Mouse (Mus musculus) left cerebral cortex, postnatal 10 days (tissue): ENCODE data around the gene Nmnat1. TPM values are rescaled to one million over a fixed set of nuclear protein-coding genes. Genes with fewer than 3 reads are reported as not detected.
"Not testable (repeated sequence)": the region's sequence is repeated elsewhere in the genome, so short reads cannot be mapped to it uniquely, and the experiment has no call there.

Source experiments
- DNase-seq, 2 experiments: peaks; one replicate each; pipeline ENCODE4 v3.0.0; 2021 to 2022; ENCODE audit warnings: low spot score in 2 of 2, mixed read lengths in 1 of 2; ENCODE audit errors: extremely low spot score in 1 of 2
- intact Hi-C: fragments of 180-260 bp; cut with DNase I; formaldehyde crosslinking; loops from one replicate; pipeline ENCODE4 v1.15.1; 2025
- total RNA-seq, 2 experiments: library from RNA; stranded (reverse); gene quantifications; 2 replicates each; pipeline ENCODE4 v1.2.3; 2021

Nmnat1 gene
- total RNA-seq, 2 experiments from 2014 or later = 6.1 to 7.7 TPM

DNA sequence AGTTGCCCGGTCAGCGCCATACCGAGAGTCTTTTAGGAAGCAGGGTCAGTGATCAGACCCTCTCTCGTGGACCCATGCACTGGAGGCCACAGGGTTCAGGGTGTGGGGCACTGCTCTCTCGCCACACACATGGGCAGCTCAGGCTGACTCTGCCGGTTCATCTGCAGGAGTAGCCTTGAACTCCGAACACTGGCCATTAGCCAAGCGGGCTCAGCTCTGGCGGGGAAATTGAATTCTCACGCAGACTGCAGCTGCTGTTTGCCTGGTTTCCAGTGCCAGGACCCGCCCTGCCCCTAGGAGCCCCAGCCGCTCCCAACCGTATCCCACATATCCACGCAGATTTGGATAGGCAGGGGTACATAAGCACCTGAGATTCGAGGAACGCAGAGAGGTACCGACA, 30.7 kb downstream of the Nmnat1 start:
- intact Hi-C loops = no loop called here
- peak in 1 of 2 experiments; percentile 39 for DNase-seq

DNA sequence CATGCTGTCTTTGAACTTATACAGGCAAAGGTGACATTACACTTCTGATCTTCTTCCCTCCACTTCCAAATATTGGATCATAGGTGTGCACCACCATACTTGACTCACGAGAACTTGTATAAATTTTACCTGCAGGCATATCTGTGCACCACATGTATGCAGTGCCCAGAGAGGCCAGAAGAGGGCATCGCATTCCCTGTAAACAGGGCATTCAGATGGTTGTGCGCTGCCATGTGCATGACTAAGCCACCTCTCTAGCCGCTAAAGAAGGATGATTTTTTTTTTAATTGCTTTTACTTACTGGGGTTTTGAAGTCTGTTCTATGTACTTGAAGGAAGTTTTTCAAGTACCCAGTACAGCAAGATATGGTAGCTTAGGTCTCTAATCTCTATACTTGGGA, 31.3 kb downstream of the Nmnat1 start:
- intact Hi-C loops = no loop called here
- peak in 1 of 2 experiments; percentile 38 for DNase-seq

DNA sequence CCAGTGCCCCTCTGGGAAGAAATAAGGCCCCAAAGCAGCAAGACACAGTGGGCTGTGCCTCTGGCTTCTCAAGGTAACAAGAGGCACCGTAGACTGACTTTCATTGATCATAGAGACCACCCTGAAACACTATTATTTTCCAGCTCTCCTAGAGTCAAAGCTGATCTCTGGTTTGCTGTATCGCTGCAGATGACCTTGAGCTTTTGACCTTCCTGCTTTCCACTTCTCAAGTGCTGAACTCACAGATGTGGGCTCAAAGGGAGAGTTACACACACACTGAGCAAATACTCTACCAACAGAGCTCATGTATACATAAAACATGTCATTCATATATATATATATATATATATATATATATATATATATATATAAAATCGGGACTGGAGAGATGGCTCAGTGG, 34.4 kb downstream of the Nmnat1 start:
- intact Hi-C loops = no loop called here
- DNase-seq = no peak

DNA sequence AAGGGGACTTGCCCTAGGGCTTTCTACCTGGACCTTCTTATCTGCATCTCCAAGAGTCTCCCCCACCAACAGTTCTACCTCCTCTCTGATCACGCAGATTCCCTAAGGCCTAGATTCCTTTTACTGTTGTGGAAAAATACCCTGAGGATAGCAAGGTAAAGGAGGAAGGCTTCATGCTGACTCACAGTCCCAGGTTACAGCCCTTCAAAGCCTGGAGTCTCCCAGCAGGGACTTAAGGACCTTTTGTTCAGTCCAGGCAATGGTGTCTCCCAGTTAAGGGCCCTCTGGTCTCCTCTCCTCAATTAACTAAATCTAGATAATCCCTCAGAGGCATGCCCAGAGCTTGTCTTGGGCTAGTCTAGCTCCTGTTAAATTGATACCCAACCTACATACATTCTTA, 38.7 kb downstream of the Nmnat1 start:
- intact Hi-C loops = no loop called here

DNA sequence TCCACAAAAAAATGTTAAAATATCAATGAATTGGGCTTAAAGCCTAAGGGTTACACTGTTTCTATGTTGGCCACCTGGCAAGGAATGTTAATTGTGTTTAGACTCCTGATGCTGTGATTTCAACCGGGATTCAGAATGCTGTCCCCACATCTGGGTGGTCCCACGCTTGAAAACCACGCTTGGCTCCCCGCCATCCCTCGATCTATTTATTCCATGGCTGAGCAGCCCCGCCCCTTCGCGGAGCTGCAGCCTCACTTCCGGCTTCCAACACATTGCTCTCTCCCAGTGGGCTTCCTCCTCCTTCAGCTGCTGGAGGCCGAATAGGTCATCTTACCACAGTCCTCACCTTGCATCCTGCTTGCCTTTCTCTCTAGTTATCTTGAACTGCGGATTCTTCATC, 39.1 kb downstream of the Nmnat1 start:
- intact Hi-C loops = no loop called here
- DNase-seq = peak; percentile 38 to 85

More for the DNA sequence above, 38.7 kb downstream of the Nmnat1 start:
- no peak for DNase-seq

DNA sequence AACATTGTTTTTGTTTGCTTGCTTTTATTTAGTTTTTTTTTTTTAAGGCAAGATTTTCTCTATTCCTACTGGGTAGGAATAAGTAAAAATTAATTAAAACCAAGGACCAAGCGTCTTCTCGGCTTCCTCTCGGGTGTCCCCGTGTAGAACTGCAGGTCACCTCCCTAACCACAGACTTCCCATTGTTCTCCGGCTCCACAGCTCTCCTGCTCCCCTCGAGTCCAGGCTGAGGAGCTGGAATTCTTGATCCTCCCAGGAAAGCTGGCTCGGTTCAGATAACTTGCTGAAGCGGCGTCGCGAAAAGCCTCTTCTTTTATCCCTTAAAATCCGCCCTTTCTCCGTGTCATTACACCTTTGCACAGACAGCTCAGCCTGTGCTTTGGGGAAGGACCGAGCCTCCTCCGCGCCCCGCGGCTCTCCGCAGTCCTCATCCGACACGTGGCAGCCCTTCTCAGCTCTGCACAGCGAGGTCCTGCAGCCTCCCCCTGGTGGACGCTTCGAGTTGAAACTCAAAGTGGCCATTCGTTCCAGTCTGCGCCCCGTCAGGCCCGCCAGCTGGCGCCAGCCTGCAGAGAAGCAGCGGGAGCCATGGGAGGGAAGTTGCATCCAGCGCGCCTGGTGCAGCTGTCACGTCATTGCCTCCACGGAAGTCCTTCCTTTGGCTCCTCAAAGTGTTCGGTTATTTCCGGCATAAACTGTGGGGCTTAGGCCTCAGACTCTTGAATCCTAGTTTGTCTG, 39.9 kb downstream of the Nmnat1 start:
- peak; percentile 84 to 94 for DNase-seq
- intact Hi-C loops = no loop called here

DNA sequence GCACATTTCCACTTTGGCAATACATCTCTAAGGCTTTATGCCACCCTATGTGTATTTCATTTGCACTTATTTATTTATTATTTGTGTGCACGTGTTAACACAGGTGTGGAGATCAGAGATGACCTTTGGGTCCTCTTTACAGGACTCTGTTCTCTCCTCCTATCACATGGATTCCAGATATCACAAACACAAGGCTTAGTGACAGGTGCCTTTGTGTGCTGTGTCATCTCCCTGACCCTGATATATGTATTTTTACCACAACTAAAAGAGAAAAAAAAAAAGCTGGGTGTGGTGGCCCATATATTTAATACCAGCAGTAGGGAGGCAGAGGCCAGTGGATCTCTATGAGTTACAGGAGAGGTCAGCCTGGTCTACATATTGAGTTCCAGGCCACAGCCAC, 40.5 kb downstream of the Nmnat1 start:
- DNase-seq = no peak
- intact Hi-C loops = no loop called here

DNA sequence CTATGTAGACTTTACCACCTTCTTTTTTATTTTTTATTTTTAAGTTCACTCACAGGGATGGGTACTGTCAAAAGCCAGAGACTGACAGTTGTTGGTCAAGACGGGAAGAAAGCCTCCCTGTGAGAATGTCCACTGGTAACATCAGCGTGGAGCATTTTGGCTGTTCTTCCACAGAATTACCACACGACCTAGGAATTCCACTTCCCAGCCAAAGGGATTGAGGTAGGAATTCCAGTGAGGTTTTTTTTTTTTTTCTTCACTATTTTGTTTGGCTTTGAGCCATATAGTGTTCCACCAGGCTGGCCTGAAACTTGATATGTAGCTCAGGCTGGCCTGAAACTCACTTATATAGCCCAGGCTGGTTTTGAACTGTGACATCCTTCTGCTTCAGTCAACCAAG, 42.6 kb downstream of the Nmnat1 start:
- no peak for DNase-seq

DNA sequence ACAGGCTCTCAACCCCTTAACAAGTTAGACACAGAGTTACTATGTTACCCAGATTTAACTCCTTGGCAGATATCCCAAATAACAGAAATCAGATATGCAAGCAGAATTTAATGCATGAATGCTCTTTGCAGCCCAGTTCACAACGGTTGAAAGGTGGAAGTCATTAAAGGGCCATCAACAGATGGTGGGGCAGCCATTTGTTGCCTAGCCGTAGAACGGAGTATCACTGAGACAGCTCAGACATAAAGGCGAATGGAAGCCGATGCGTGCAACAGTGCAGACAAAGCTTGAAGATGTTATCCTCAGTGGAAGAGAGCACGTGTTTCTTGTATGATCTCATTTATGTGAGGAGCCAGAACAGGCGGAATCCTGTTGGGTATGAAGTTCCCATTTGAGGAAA, 44.4 kb downstream of the Nmnat1 start:
- intact Hi-C loops = no loop called here
- no peak for DNase-seq

More for the DNA sequence above, 42.6 kb downstream of the Nmnat1 start:
- intact Hi-C loops = no loop called here

DNA sequence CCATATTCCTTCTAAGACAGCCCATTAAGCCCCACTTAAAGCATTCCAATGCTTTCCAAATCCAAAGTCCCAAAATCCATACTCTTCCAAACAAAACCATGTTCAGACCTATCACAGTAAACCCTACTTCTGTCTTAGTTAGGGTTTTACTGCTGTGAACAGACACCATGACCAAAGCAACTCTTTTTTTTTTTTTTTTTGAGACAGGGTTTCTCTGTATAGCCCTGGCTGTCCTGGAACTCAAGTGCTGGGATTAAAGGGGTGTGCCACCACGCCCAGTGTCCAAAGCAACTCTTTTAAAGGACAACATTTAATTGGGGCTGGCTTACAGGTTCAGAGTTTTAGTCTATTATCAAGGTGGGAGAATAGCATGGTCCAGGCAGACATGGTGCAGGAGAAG, 53.1 kb downstream of the Nmnat1 start:
- intact Hi-C loops, DNase-seq: not testable (repeated sequence)

DNA sequence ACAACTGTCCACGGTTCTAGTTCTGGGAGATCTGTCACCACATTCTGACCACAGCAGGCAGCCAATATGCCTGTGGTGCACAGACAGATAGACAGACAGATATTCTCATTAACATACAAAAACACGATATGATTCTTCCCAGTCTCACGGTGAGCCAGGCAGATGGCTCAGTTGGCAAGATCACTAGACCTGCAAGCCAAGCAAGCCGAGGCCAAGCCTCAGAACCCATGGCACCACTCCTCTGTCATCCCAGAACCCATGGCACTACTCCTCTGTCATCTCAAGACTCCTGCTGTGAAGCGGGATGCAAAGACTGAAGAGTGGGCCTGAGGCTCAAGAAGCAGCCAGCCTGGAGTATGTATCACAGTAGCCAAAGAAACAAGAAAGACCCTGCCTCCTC, 55.4 kb downstream of the Nmnat1 start:
- DNase-seq = no peak
- intact Hi-C loops = no loop called here

DNA sequence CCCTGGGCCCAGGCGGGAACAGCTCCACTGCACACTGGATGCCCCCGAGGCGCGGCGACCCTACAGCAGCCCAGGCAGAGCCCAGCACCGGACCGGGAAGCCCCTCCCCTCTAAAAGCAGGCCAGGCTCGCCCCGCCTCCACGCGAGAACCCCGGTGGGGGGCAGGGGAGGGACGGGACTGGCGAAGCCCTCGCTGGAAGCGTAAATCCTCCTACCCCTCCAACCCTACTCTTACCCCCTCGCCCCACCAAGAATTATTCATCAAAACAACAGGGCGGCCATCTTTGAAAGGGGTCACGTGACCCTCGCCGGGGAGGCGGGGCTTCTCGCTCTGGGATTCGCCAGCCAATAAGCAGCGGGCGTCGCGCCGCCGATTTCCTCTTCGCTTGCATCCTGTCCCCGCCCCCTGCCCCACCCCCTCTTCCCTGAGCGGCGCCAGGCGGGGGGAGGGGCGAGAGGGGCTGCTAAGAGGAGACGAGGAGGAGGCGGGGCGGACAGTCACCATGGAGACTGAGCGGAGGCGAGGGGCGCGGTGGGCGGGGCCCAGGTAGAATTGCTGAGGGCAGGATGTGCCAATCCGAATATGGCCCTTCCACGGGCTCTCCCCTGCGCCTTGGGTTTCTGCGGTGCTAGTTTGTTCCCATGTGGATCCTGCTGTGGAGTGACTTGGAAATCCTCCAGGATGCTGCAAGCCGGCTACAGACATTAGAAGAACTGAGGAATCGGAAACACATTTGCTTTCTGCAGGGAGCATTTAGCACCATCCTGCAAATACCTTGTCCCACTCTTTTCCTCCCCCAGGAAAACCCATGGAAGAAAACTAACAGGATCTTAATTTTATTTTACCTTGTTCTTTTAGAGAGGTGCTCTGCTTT, 58.4 kb downstream of the Nmnat1 start, which contains the start of gene Ube4b:
Gene Ube4b, minus strand, starts transcription at position 425 of the 875 bp plus-strand sequence.
- intact Hi-C loops = no loop called here
- peak; percentile 97 to 99 for DNase-seq

DNA sequence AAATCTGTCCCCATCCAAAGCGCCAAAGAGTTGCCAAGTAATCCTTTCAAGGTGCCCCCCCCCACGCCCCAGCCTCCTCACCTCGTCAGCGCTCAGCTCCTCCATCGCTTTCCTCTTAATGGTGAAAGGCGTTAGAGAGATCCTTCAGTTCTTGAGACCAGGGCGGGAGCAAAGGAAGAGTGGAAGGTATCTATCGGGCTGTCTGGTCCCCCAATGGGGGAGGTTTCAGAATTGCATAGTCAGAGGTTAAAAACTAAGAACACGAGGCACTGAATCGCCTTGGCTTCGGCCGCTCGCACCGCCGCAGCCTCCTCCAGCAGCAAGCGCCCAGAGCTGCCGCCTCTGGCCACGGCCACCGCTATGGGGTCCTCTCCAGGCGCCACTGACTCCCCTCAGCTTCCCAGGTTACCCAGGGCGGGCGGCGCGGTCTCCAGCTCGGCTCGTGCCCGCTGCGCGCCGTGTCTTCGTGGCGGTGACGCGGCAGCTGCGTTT, 59.2 kb downstream of the Nmnat1 start:
- peak; percentile 28 to 51 for DNase-seq
- intact Hi-C loops = no loop called here

DNA sequence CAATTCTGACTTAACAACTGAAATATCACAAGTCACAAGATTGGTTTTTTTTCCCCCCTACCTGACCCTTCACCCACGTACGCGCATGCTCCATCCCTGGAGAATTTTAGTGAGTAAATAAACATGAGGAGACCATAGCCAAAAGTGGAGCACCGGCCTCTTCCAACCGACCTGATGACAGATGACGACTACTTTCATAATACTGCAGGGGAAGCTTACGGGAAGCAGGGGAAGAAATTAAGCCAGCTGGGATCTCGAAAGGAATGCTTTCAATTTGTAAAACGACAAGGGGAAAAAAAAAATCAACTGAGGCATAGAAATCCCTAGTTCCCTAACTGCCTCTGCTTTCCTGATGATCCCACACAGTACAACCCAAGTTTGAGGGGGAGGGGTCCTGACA, 60.2 kb downstream of the Nmnat1 start:
- intact Hi-C loops = no loop called here
- no peak for DNase-seq

DNA sequence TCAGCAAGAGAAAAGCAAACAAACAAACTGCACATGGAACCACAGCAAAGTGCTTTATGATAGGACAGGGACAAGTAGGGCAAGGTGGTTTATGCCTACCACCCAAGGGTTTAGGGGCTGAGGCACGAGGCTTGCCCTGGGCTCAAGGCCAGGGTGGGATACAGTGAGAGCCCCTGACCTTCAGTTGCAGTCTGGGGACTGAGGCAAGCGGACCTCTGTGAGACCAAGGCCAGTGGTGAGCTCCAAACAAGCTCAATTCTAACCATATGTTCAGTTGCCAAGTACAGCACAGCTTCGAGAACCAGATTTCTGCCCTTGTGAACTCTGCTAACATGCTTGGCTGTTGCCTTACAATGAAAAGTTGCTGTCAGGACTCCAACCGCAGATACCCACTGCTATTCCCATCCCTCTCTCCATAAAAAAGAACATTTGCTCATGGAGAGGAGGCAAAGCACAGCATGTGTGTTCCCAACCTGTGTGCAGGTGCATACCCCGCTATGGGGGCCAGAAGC, 67.1 kb downstream of the Nmnat1 start:
- intact Hi-C loops = no loop called here
- no peak for DNase-seq

Other genes starting within 250 kb of the Nmnat1 start
- 100 to 1,000 TPM; 427 to 448 TPM for gene Kif1b, start 177.5 kb downstream of the Nmnat1 start, total RNA-seq
- gene Ube4b, start 58.5 kb downstream of the Nmnat1 start, total RNA-seq = 100 to 1,000 TPM; 104 to 119 TPM
- under 1 TPM in 1 of 2 experiments, not detected in 1; 0.63 TPM for gene Rbp7, start 30.2 kb downstream of the Nmnat1 start, total RNA-seq
- not detected for gene Tmem274, start 7.8 kb downstream of the Nmnat1 start, total RNA-seq
- 10 to 100 TPM; 36.1 to 37.6 TPM for gene Lzic, start within 50 bp of the Nmnat1 start, total RNA-seq
- 10 to 100 TPM; 65.3 to 73.2 TPM for gene Ctnnbip1, start 33.0 kb upstream of the Nmnat1 start, total RNA-seq
- 100 to 1,000 TPM; 909 to 940 TPM for gene Clstn1, start 101.3 kb upstream of the Nmnat1 start, total RNA-seq
- 10 to 100 TPM; 28.1 to 37.1 TPM for gene Pik3cd, start 217.4 kb upstream of the Nmnat1 start, total RNA-seq